Mouse (Mus musculus): ENCODE results near the gene Selp. TPM values are rescaled to one million over a fixed set of nuclear protein-coding genes. Genes with fewer than 3 reads are reported as not detected.

Selp gene
- total and polyA plus RNA-seq, 3 experiments, result not detected

DNA sequence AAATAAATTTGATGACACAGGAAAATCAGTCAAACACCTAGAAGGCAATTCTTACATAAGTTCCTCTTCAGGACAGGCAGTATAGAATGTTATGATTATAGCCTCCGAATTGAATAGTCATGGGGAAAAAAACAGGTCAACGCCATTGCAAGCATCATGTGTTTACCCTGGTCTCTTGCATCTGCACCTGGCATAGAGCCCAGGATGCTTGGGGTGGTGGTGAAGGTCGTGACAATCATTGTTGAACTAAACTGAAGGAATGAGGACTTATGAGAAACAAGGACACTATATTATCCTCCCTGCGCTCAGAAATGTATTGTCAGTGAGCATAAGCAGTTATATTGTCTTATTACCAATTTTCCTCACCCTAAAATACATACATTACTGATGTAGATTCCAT lies 53.8 kb downstream of the Selp start:
- H3K9ac ChIP-seq (ENCODE audit: control insufficient read depth, low read depth, low read length, poor library complexity, severe bottlenecking), result no peak overlapping the region
- peaks cover 0 to 3% of the 10 kb centered on the region in 2 experiments; a peak in 2 of 4 replicates for H3K4me1 ChIP-seq (ENCODE audit: control insufficient read depth in 1 of 2, insufficient read depth in 2 of 2, low read length in 2 of 2)
- TF ChIP-seq KAT2A (conservative IDR thresholded peaks at IDR 0.05; ENCODE audit: low read depth, low read length) (no peak), MXI1 (IDR thresholded peaks at IDR 0.05; ENCODE audit: low read depth, low read length) (no peak), MEF2A (IDR thresholded peaks at IDR 0.05; ENCODE audit: extremely low read depth, insufficient replicate concordance, low read depth, low read length, poor library complexity, severe bottlenecking) (no peak), NRF1 (IDR thresholded peaks at IDR 0.05; ENCODE audit: insufficient read depth, low read depth, low read length, poor library complexity, severe bottlenecking) (no peak), GABPA (IDR thresholded peaks at IDR 0.05; ENCODE audit: low read depth, low read length) (no peak), ELF1 (IDR thresholded peaks at IDR 0.05; ENCODE audit: low read depth, low read length) (no peak), POLR2AphosphoS5 (IDR thresholded peaks at IDR 0.05; ENCODE audit: borderline replicate concordance, low read depth, low read length) (no peak), SMC3 (IDR thresholded peaks at IDR 0.05; ENCODE audit: low read depth, low read length) (no peak), POLR2AphosphoS2 (IDR thresholded peaks at IDR 0.05; ENCODE audit: low read length) (no peak), CTCF (IDR thresholded peaks at IDR 0.05 in 2 of 3, conservative IDR thresholded peaks at IDR 0.05 in 1 of 3; ENCODE audit: control insufficient read depth in 1 of 3, insufficient read depth in 1 of 3, low read depth in 2 of 3, low read length in 3 of 3, poor library complexity in 1 of 3, severe bottlenecking in 1 of 3) (no peak), USF2 (IDR thresholded peaks at IDR 0.05; ENCODE audit: borderline replicate concordance in 1 of 2, insufficient read depth in 1 of 2, low read depth in 1 of 2, low read length in 2 of 2) (no peak), MAX (IDR thresholded peaks at IDR 0.05; ENCODE audit: low read length) (no peak), GATA1 (IDR thresholded peaks at IDR 0.05; ENCODE audit: low read depth, low read length) (no peak), MYC (IDR thresholded peaks at IDR 0.05; ENCODE audit: low read depth, low read length) (no peak), BHLHE40 (IDR thresholded peaks at IDR 0.05; ENCODE audit: borderline replicate concordance, low read depth, low read length) (no peak)
- no peaks in the 10 kb centered on the region for H3K9me3 ChIP-seq (replicated peaks; ENCODE audit: insufficient read depth, low read length)
- H3K4me3 ChIP-seq (ENCODE audit: control insufficient read depth in 1 of 2, insufficient read depth in 1 of 2, low read depth in 2 of 2, low read length in 2 of 2), result no peak overlapping the region
- H3K36me3 ChIP-seq (ENCODE audit: control insufficient read depth in 1 of 2, insufficient read depth in 2 of 2, low read length in 2 of 2), result no peaks in the 10 kb centered on the region; a peak in 1 of 4 replicates
- no peaks in the 10 kb centered on the region for H3K27me3 ChIP-seq (ENCODE audit: control insufficient read depth in 1 of 2, insufficient read depth in 2 of 2, low read length in 2 of 2)
- DNase-seq (ENCODE audit: low read depth, low spot score), result no peak
- H3K79me2 ChIP-seq (ENCODE audit: control insufficient read depth, insufficient read depth, low read length, poor library complexity), result no peaks in the 10 kb centered on the region
- no peak overlapping the region for H3K27ac ChIP-seq (ENCODE audit: control insufficient read depth, low read depth, low read length)

DNA sequence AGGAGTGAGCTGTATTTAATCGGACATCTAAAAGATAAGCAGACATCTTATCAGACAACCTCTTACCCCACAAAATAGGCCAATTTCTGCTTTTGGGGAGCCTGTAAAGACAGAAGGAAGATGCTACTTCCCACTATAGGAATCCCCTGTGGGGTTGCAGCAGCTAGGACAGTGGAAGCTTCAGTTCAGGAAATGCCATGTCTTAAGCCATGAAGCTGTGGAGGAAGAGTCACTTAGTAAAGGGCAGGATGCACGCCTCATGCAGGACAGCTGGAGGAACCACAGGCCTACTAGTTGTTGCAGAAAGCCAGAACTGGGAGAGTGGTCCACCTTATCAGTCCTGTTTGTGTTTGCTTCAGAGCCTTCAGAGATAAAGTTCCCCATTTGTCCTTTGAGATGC lies 55.4 kb downstream of the Selp start:
- H3K27ac ChIP-seq (ENCODE audit: control insufficient read depth, low read depth, low read length), result no peak overlapping the region
- no peak overlapping the region for H3K4me3 ChIP-seq (ENCODE audit: control insufficient read depth in 1 of 2, insufficient read depth in 1 of 2, low read depth in 2 of 2, low read length in 2 of 2)
- no peaks in the 10 kb centered on the region; a peak in 1 of 4 replicates for H3K36me3 ChIP-seq (ENCODE audit: control insufficient read depth in 1 of 2, insufficient read depth in 2 of 2, low read length in 2 of 2)
- no peaks in the 10 kb centered on the region for H3K9me3 ChIP-seq (replicated peaks; ENCODE audit: insufficient read depth, low read length)
- peaks cover 0 to 3% of the 10 kb centered on the region in 2 experiments; a peak in 2 of 4 replicates for H3K4me1 ChIP-seq (ENCODE audit: control insufficient read depth in 1 of 2, insufficient read depth in 2 of 2, low read length in 2 of 2)
- no peaks in the 10 kb centered on the region for H3K79me2 ChIP-seq (ENCODE audit: control insufficient read depth, insufficient read depth, low read length, poor library complexity)
- peak; percentile 15; the same call in 1 of the 2 replicates for TF ChIP-seq MYC (IDR thresholded peaks at IDR 0.05; ENCODE audit: low read depth, low read length)
- TF ChIP-seq ZC3H11A (IDR thresholded peaks at IDR 0.05; ENCODE audit: low read depth, low read length), result no peak
- no peak for TF ChIP-seq MAFK (IDR thresholded peaks at IDR 0.05; ENCODE audit: borderline replicate concordance, low read depth, low read length)
- peak; percentile 48 for TF ChIP-seq GATA1 (IDR thresholded peaks at IDR 0.05; ENCODE audit: low read depth, low read length)
- no peak for TF ChIP-seq NRF1 (IDR thresholded peaks at IDR 0.05; ENCODE audit: insufficient read depth, low read depth, low read length, poor library complexity, severe bottlenecking)
- no peak overlapping the region for H3K9ac ChIP-seq (ENCODE audit: control insufficient read depth, low read depth, low read length, poor library complexity, severe bottlenecking)
- no peaks in the 10 kb centered on the region for H3K27me3 ChIP-seq (ENCODE audit: control insufficient read depth in 1 of 2, insufficient read depth in 2 of 2, low read length in 2 of 2)
- DNase-seq (ENCODE audit: low read depth, low spot score), result peak; percentile 46

Data from MEL (cell line).